Mouse (Mus musculus) right cerebral cortex, adult 2 months (tissue): ENCODE measurements around the gene Olfr370.

Source experiments
- DNase-seq, 2 experiments: peaks; one replicate each; pipeline ENCODE4 v3.0.0; 2021 to 2022; ENCODE audit warnings: low spot score in 2 of 2

Olfr370 gene

GRCm38 (mm10) chr8:83575561-83576515 is 40.3 kb downstream of the Olfr370 start:
- DNase-seq, result peak; percentile 3 to 4

- no peak for DNase-seq
Observed at GRCm38 (mm10) chr8:83576516-83576895, 40.9 kb downstream of the Olfr370 start.

- DNase-seq, result peak in 1 of 2 experiments; percentile 1
Observed at GRCm38 (mm10) chr8:83576921-83577320, 41.3 kb downstream of the Olfr370 start.

- peak; percentile 3 to 4 for DNase-seq
Observed at GRCm38 (mm10) chr8:83577384-83577791, 41.8 kb downstream of the Olfr370 start.

GRCm38 (mm10) chr8:83578131-83579055 is 42.8 kb downstream of the Olfr370 start:
- peak; percentile 2 to 6 for DNase-seq

GRCm38 (mm10) chr8:83579676-83580075 is 44.1 kb downstream of the Olfr370 start:
- DNase-seq, result peak in 1 of 2 experiments; percentile 1

- no peak for DNase-seq
Observed at GRCm38 (mm10) chr8:83580826-83581225, 45.2 kb downstream of the Olfr370 start.

GRCm38 (mm10) chr8:83582226-83582625 is 46.6 kb downstream of the Olfr370 start:
- DNase-seq, result no peak

- DNase-seq, result no peak
Observed at GRCm38 (mm10) chr8:83583236-83583635, 47.7 kb downstream of the Olfr370 start.

- no peak for DNase-seq
Observed at GRCm38 (mm10) chr8:83584771-83585170, 49.2 kb downstream of the Olfr370 start.

- no peak for DNase-seq
Observed at GRCm38 (mm10) chr8:83585333-83585732, 49.8 kb downstream of the Olfr370 start.

GRCm38 (mm10) chr8:83587644-83588043 is 52.1 kb downstream of the Olfr370 start:
- no peak for DNase-seq

GRCm38 (mm10) chr8:83588886-83589285 is 53.3 kb downstream of the Olfr370 start:
- DNase-seq, result no peak

- no peak for DNase-seq
Observed at GRCm38 (mm10) chr8:83590488-83591023, 55.0 kb downstream of the Olfr370 start.

- DNase-seq, result no peak
Observed at GRCm38 (mm10) chr8:83592682-83593081, 57.1 kb downstream of the Olfr370 start.

- DNase-seq, result no peak
Observed at GRCm38 (mm10) chr8:83593325-83594166, 58.0 kb downstream of the Olfr370 start.

GRCm38 (mm10) chr8:83594167-83595049 is 58.8 kb downstream of the Olfr370 start:
- peak; percentile 97 for DNase-seq
